Mouse (Mus musculus) heart, embryonic 14.5 days (tissue): ENCODE measurements around the gene Gm17268. TPM values are rescaled to one million over a fixed set of nuclear protein-coding genes. Genes with fewer than 3 reads are reported as not detected.

Experiments
- ATAC-seq: fragments of 200-750 bp; cut with Nextera tagmentation; 2 replicates; pipeline ENCODE4 v1.8.0; 2017; ENCODE audit warnings: low read depth, moderate TSS enrichment; ENCODE audit not compliant: insufficient number of reproducible peaks, insufficient read depth, low FRiP score
- H3K27ac ChIP-seq, 2 experiments: fragments of 200-500 bp in 1 of 2; fragments of 300-500 bp in 1 of 2; sonication (generic) in 1 of 2; replicated peaks in 1 of 2; 2 replicates each; pipeline ENCODE4 v1.5.1; 2012 to 2014; ENCODE audit warnings: low read depth in 2 of 2, low read length in 2 of 2, control low read depth in 1 of 2, mild to moderate bottlenecking in 1 of 2, mixed read lengths in 1 of 2; ENCODE audit not compliant: control insufficient read depth in 1 of 2, insufficient read depth in 1 of 2
- H3K27me3 ChIP-seq: fragments of 300-500 bp; sonication (generic); 2 replicates; pipeline ENCODE4 v1.6.1; 2014; ENCODE audit warnings: mild to moderate bottlenecking, low read length, control low read depth; ENCODE audit not compliant: control insufficient read depth, insufficient read depth
- H3K36me3 ChIP-seq: fragments of 300-500 bp; sonication (generic); 2 replicates; pipeline ENCODE4 v1.6.1; 2014; ENCODE audit warnings: mild to moderate bottlenecking, control low read depth, low read length, mixed read lengths; ENCODE audit not compliant: control insufficient read depth, insufficient read depth
- H3K4me1 ChIP-seq, 2 experiments: fragments of 200-500 bp in 1 of 2; fragments of 300-500 bp in 1 of 2; sonication (generic) in 1 of 2; 2 replicates each; pipeline ENCODE4 v1.6.1; 2012 to 2014; ENCODE audit warnings: low read length in 2 of 2, control low read depth in 1 of 2, mixed read lengths in 1 of 2; ENCODE audit not compliant: control insufficient read depth in 2 of 2, insufficient read depth in 2 of 2
- H3K4me2 ChIP-seq: fragments of 300-500 bp; sonication (generic); 2 replicates; pipeline ENCODE4 v1.6.1; 2014; ENCODE audit warnings: mild to moderate bottlenecking, low read length
- H3K4me3 ChIP-seq, 2 experiments: fragments of 200-500 bp in 1 of 2; fragments of 300-500 bp in 1 of 2; sonication (generic) in 1 of 2; 2 replicates each; pipeline ENCODE4 v1.5.1; 2012 to 2014; ENCODE audit warnings: low read length in 2 of 2, mild to moderate bottlenecking in 2 of 2, control low read depth in 1 of 2, low read depth in 1 of 2, moderate library complexity in 1 of 2; ENCODE audit not compliant: control insufficient read depth in 1 of 2, insufficient read depth in 1 of 2
- H3K9ac ChIP-seq: fragments of 300-500 bp; sonication (generic); 2 replicates; pipeline ENCODE4 v1.6.1; 2014; ENCODE audit warnings: mild to moderate bottlenecking, low read length
- H3K9me3 ChIP-seq: fragments of 300-500 bp; sonication (generic); 2 replicates; pipeline ENCODE4 v1.6.1; 2016; ENCODE audit warnings: low read length, control low read depth; ENCODE audit not compliant: control insufficient read depth
- WGBS: fragments of 180-500 bp; shearing (Covaris S2); extraction: QIAGEN DNeasy Blood & Tissue Kit; methylation state at CpG from one replicate; pipeline ENCODE4 v1.1.7; 2014; 5-methylcytosine and 5-hydroxymethylcytosine counted together
- polyA plus RNA-seq: library from polyadenylated mRNA; unstranded; fragments of >200 nt; fragmentation: Nextera tagmentation; extraction: Ambion mirVana; gene quantifications from 2 replicates; pipeline ENCODE4 v1.2.1, GENCODE M21; 2014

Gm17268 gene
- polyA plus RNA-seq, 1 experiment from 2014 or later: not detected

DNA sequence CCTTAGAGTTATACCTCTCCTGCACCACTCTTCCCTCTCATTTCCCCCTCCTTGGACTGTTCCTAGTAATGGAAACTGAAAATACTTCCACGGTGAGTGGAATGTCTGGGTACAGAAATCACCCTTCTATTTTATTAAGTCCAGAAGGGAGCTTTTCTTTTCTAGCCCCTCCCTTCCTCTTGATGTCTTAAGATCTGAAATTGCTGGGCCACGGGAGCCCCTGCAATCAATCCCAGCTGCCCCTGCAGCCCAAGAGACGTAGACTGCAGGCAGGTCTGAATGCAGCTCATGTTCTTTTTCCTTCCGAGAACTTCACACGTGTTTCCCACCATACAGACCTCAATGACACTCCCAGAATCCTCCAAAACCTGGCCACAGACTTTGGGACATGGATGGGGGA, 37.8 kb downstream of the Gm17268 start:
- no peak for ATAC-seq
- H3K4me3 ChIP-seq: no peak overlapping the region
- H3K4me1 ChIP-seq: no peaks in the 10 kb centered on the region; a peak in 1 of 4 replicates
- H3K36me3 ChIP-seq: no peaks in the 10 kb centered on the region
- no peak overlapping the region for H3K27ac ChIP-seq
- H3K9me3 ChIP-seq: no peaks in the 10 kb centered on the region
- H3K4me2 ChIP-seq: no peak overlapping the region
- WGBS: 67% methylated on average over 5 of the region's 5 CpGs
- H3K27me3 ChIP-seq: no peaks in the 10 kb centered on the region; the same call in 1 of the 2 replicates
- no peak overlapping the region for H3K9ac ChIP-seq

DNA sequence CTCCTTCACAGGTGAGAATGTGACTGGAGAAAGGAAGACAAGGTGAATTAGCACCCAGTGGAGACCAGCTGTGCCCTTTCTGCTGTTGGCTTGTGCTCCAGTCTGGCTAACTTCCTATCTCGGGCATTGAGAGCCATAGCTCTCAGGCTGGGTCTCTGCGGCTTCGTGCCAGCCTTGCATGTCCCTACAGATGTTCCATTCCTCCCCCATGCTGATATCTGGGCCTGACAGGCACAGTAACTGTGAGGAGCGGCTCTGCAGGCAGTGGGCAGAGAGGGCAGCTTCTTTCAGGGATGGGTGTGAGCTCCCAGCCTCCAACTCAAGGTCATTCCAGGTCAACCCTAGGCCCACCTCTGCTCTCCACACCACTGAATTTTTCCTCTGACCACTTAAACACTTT, 38.9 kb downstream of the Gm17268 start:
- H3K36me3 ChIP-seq: no peaks in the 10 kb centered on the region
- no peak overlapping the region for H3K27ac ChIP-seq
- H3K27me3 ChIP-seq: no peaks in the 10 kb centered on the region; the same call in 1 of the 2 replicates
- H3K4me2 ChIP-seq: no peak overlapping the region
- no peak overlapping the region for H3K9ac ChIP-seq
- 54% methylated on average over 4 of the region's 4 CpGs for WGBS
- H3K4me3 ChIP-seq: no peak overlapping the region
- H3K9me3 ChIP-seq: no peaks in the 10 kb centered on the region
- H3K4me1 ChIP-seq: no peaks in the 10 kb centered on the region; a peak in 1 of 4 replicates
- no peak for ATAC-seq

DNA sequence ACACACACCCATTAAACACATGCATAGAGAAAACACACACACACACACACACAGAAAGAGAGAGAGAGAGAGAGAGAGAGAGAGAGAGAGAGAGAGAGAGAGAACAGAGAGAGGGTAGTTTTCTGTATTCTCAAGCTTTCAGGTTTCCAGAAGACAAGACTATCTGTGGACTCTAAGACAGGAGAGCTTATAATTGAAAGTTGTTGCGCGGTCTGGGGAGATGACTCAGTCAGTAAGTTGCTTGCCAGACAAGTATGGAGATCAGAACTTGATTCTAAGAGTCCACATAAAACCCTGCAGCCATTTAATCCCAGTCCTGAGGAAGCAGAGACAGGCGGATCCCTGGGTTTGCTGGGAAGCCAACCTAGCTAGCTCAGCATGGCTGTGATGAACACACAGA, 39.7 kb downstream of the Gm17268 start:
- Histone ChIP-seq H3K4me1 (no peaks in the 10 kb centered on the region; a peak in 1 of 4 replicates), H3K27me3 (no peaks in the 10 kb centered on the region; the same call in 1 of the 2 replicates), H3K4me2 (no peak overlapping the region), H3K9me3 (no peaks in the 10 kb centered on the region), H3K9ac (no peak overlapping the region), H3K36me3 (no peaks in the 10 kb centered on the region), H3K27ac (no peak overlapping the region), H3K4me3 (no peak overlapping the region)
- 80% methylated on average over 3 of the region's 3 CpGs for WGBS
- no peak for ATAC-seq

DNA sequence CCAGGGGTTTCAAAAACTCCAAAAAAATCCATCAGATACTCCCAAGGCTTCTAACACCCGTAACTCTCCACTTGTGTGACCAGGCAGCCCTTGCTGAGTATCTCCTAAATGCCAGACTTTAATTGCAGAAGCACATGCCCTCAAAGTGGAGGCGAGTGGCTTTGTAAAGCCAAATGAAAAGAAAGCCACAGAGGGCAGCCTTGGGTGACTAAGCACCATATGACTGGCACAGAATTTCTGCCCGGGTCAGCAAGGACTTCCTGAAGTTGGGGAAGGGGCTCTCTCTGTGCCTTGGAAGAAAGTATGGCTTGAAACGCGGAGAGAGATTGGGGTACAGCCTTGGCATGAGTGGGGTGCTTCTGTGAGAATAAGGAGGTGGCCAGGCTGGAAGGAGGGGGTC, 41.3 kb downstream of the Gm17268 start:
- Histone ChIP-seq H3K27me3 (no peaks in the 10 kb centered on the region; the same call in 1 of the 2 replicates), H3K9ac (no peak overlapping the region), H3K4me2 (no peak overlapping the region), H3K27ac (no peak overlapping the region), H3K4me3 (no peak overlapping the region), H3K36me3 (no peaks in the 10 kb centered on the region), H3K9me3 (no peaks in the 10 kb centered on the region), H3K4me1 (no peaks in the 10 kb centered on the region; a peak in 1 of 4 replicates)
- ATAC-seq: no peak
- WGBS: 77% methylated on average over 5 of the region's 5 CpGs

DNA sequence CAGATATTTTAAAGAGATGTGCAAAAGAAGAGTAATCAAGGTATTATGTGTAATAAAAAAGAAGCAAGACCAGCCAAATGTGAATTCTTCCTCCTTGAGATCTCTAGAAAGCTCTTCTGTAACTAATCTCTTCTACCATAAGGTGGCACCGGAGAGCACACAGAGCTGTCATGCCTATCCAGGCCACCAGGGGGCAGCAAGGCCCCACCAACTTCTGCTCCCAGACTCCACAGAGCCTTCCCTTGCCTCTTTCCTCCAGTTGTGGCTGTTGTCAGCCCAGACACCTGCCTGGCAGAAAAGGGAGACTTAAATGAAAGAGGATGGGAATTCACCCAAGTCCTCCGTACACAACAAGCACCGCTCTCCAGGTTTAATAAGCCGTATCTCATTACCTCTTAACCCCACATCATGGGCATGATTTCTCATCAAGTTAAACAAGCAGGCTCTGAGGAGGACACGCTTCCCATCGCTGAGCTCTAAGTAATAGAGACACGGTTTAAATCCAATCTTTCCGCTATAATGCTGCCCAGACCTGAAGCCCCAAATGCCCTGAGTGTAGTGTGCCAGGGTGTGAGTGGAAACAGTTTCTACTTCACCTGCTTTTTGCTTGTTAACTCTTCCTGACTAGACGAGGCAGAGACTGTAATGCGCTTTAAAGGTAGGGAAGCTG, 42.1 kb downstream of the Gm17268 start:
- 68% methylated on average over 10 of the region's 10 CpGs for WGBS
- Histone ChIP-seq H3K27ac (no peak overlapping the region), H3K4me2 (no peak overlapping the region), H3K27me3 (no peaks in the 10 kb centered on the region; the same call in 1 of the 2 replicates), H3K9ac (no peak overlapping the region), H3K4me1 (no peaks in the 10 kb centered on the region; a peak in 1 of 4 replicates), H3K4me3 (no peak overlapping the region), H3K36me3 (no peaks in the 10 kb centered on the region), H3K9me3 (no peaks in the 10 kb centered on the region)
- no peak for ATAC-seq

DNA sequence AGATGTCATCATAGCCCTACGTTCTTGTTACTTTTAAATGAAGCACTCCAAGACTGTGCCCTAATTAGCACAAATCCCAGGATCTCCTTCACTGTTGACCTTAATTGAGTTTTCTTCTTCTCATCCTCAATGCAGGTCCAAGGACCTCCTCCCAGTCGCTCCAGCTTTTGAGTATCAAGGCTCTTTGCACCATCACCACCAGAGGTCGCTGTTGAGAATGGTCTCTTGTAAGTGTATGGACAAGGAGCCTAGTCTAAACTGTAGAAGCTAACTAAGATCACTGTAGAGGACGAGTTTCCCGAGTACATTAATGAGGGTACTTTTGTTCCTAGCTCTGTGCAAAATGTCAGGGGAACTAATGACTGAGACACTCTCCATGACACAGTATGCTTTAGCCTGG, 55.2 kb downstream of the Gm17268 start:
- no peak for ATAC-seq
- Histone ChIP-seq H3K36me3 (no peaks in the 10 kb centered on the region), H3K4me1 (no peaks in the 10 kb centered on the region), H3K27ac (no peak overlapping the region), H3K4me2 (no peak overlapping the region), H3K9me3 (no peaks in the 10 kb centered on the region), H3K4me3 (no peak overlapping the region), H3K27me3 (no peaks in the 10 kb centered on the region), H3K9ac (no peak overlapping the region)
- 28% methylated on average over 5 of the region's 5 CpGs for WGBS

DNA sequence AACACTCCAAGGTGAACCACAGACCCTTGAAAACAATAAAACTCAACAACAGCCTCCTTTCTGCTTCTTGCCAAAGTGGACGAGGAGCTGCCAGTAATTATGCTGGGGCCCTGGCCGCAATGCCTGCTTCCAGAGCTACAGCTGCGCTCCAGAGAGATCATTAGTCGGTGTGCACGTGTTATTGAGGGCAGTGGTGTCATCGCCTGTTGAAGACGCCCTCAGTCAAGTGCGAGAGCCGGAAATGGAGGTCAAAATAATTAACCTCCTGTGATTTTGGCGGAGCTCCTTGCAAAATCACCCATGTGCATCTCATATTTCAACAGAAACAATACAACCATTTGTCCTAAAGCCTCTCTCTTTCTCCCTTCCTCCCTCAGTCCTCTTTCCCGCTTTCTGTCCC, 56.2 kb downstream of the Gm17268 start:
- Histone ChIP-seq H3K4me2 (no peak overlapping the region), H3K4me1 (no peaks in the 10 kb centered on the region), H3K27ac (no peak overlapping the region), H3K27me3 (no peaks in the 10 kb centered on the region), H3K4me3 (no peak overlapping the region), H3K9ac (no peak overlapping the region), H3K36me3 (no peaks in the 10 kb centered on the region), H3K9me3 (no peaks in the 10 kb centered on the region)
- ATAC-seq: no peak
- 56% methylated on average over 11 of the region's 11 CpGs for WGBS
